Mouse (Mus musculus): ENCODE measurements at regions not wholly inside any gene's neighbourhood (a gene's known extent, or its start where the extent isn't known, plus 50 kb on each side); places are given as distances from the start of the nearest gene placed in this dataset.

DNA sequence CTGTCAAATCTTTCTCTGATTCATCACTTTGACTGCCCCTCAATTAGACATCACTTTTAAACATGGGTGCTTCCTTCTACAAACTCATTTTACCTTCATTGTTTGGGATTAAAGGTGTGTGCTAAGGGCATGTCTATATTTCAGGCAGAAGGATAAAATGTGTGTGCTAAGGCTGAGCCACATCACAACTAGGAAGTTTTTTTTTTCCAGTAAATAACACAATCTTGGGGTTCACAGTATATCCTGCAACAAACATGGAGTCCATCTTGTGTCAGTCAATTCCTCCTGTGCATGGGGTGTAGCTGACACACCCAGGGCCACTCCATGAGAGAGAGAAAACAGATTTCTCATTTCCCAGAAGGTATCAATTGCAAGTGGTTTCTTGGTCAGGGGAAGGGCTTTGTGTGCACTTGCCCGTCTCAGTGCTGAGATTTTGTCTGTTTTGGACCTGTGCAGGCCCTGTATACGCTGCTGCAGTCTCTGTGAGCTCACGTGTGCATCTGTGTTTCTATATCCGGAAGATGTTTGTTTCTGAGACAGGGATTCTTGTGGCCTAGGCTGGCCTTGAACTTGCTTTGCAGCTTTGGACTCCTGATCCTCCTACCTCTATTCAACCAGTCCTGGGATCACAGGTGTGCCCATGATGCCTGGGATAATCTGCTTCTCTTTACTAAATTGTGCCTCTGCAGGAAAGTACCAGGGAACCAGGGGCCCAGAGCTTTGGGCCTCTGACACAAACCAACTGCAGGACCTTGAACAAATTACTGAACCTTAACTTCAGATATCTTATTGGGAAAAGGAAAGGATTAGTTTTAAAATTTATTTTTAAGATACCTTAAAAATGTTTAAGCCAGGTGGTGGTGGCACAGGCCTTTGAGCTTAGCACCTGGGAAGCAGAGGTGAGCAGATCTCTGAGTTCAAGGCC, 63.9 kb upstream of the Cpsf6 start:
- Histone ChIP-seq H3K27me3 (ENCODE audit: poor library complexity, severe bottlenecking) (peaks cover 25% of the 10 kb centered on the region), H3K4me3 (no peak overlapping the region), H3K4me1 (peaks cover 28% of the 10 kb centered on the region), H3K36me3 (replicated peaks) (no peaks in the 10 kb centered on the region; the same call in 1 of the 2 replicates), H3K9me3 (peaks cover 19% of the 10 kb centered on the region), H3K27ac (no peak overlapping the region)
- 91% methylated on average over 4 of the region's 4 CpGs for WGBS
- DNase-seq (ENCODE audit: extremely low spot score, low spot score): no peak

DNA sequence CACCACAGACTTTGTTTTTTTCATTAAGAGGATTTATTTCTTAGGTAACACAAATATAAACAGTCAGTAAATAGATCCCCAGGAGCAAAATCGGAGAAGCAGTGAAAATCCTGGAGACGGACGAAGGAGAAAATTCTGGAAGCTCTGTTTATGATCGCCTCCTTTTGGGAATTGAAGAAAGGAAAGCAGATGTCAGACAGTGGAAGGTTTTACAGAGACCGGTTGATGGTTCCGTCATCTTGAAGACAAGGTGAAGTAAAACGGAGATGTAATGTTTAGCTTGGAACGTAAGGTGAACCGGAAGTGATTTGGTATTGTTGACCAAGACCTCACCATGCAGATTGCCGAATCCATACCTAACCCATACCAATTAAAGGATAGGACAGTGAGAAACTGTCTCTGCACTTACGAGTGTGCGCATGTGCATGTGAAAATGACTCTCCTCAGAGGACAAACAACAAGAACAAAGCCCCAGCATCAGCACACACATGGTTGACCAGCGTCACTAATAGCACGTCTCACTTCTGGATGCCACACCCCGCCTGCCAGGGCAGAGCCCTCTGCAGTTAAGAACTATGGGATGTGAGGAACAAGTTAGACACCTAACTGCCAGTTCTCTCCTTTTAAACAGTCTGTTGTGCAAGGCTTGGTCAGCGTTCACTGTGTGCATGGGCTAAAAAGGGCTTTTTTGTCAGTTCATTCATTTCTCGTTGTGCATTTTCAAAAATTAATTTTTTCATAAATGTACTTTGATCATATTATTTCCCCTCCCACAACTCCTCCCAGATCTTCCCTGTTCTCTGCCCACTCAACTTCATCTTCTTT, 62.4 kb upstream of the Cpsf6 start:
- peaks cover 25% of the 10 kb centered on the region for H3K27me3 ChIP-seq (ENCODE audit: poor library complexity, severe bottlenecking)
- peaks cover 19% of the 10 kb centered on the region for H3K9me3 ChIP-seq
- no peak for DNase-seq (ENCODE audit: extremely low spot score, low spot score)
- peak overlapping the region; percentile 68 for H3K27ac ChIP-seq
- 62% methylated on average over 17 of the region's 17 CpGs for WGBS
- peaks cover 28% of the 10 kb centered on the region for H3K4me1 ChIP-seq
- H3K4me3 ChIP-seq: peak overlapping the region; percentile 40
- no peaks in the 10 kb centered on the region; the same call in 1 of the 2 replicates for H3K36me3 ChIP-seq (replicated peaks)

DNA sequence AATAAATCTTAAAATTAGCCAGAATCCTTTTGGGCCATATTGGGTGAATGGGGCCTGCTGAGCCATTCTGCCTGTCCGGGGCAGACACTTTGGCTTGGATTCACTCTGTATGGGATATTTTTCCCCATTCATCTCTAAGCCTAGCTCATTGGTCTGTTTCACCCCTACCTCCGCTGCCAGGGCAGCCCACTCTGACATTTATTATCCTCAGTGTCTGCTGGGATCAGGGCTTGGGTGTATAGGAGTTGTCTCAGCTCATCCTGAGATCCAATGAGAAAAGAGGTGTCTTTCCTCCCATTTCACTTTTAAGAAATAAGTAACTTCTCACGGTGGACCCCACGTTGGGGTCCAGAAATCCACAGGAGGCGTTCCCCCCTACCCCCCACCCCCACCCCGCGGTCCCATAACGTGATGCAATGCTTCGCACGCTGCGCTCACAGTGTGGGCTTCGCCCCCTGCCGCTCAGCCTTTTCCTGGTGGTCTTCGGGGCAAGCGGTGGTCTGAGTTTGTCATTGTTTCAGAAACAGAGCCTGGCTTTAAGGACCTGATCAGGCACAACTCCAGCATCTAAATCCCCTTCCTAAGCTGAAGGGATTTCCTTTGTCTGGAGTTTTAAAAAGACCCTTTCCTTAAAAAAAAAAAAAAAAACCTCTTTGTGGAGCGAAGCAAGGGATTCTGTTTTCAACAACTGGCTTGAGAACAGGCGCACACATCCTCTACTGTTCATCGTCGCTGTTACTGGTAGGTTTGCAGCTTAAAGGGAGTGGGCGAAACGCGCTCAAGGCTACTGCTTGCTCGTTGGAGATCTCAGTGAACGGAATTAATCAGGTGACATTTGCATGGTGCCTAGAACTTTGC, 61.5 kb upstream of the Cpsf6 start:
- peak overlapping the region; percentile 40 for H3K4me3 ChIP-seq
- peaks cover 19% of the 10 kb centered on the region for H3K9me3 ChIP-seq
- peaks cover 26% of the 10 kb centered on the region for H3K27me3 ChIP-seq (ENCODE audit: poor library complexity, severe bottlenecking)
- H3K27ac ChIP-seq: peak overlapping the region; percentile 68
- 7% methylated on average over 24 of the region's 24 CpGs for WGBS
- DNase-seq (ENCODE audit: extremely low spot score, low spot score): peak; percentile 60
- peaks cover 36% of the 10 kb centered on the region for H3K4me1 ChIP-seq
- H3K36me3 ChIP-seq (replicated peaks): no peaks in the 10 kb centered on the region; the same call in 1 of the 2 replicates

DNA sequence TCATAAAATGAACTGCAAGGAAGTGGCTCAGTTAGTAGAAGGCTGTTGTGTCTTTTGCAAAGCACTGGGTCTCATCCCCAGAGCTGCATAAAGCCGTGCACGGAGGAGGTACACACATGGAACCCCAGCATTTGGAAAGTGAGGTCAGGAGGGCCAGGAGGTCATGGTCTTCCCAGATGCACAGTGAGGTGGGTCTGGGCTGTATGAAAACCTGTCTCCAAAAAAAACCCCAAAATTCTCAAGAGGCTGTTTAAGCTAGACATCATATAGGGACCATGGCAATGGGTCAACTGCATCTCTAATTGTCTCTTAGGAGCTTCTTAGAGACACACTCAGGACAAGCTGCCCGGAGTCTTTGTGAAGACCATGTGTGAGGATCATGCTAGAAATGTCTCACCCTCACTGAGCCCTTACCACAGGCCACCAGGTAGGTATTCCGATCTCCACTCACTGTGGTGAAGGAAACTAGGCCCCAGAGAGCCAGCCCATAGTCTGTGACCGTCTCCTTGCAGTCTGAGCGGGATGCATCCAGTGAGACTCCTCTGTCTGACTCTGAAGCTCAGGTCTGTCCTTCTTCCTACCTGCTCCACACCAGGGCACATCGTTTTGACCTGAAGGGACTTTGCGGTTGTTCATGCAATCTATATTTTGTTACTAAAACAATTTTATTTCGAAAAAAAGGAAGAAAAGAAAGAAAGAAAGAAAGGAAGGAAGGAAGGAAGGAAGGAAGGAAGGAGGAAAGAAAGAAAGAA, 60.6 kb upstream of the Cpsf6 start:
- WGBS: 85% methylated on average over 9 of the region's 9 CpGs
- Histone ChIP-seq H3K36me3 (replicated peaks) (no peaks in the 10 kb centered on the region; the same call in 1 of the 2 replicates), H3K4me1 (peaks cover 45% of the 10 kb centered on the region), H3K9me3 (peaks cover 19% of the 10 kb centered on the region), H3K27me3 (ENCODE audit: poor library complexity, severe bottlenecking) (peaks cover 35% of the 10 kb centered on the region), H3K4me3 (no peak overlapping the region), H3K27ac (peak overlapping the region; percentile 65; the same call in 1 of the 2 replicates)
- no peak for DNase-seq (ENCODE audit: extremely low spot score, low spot score)

DNA sequence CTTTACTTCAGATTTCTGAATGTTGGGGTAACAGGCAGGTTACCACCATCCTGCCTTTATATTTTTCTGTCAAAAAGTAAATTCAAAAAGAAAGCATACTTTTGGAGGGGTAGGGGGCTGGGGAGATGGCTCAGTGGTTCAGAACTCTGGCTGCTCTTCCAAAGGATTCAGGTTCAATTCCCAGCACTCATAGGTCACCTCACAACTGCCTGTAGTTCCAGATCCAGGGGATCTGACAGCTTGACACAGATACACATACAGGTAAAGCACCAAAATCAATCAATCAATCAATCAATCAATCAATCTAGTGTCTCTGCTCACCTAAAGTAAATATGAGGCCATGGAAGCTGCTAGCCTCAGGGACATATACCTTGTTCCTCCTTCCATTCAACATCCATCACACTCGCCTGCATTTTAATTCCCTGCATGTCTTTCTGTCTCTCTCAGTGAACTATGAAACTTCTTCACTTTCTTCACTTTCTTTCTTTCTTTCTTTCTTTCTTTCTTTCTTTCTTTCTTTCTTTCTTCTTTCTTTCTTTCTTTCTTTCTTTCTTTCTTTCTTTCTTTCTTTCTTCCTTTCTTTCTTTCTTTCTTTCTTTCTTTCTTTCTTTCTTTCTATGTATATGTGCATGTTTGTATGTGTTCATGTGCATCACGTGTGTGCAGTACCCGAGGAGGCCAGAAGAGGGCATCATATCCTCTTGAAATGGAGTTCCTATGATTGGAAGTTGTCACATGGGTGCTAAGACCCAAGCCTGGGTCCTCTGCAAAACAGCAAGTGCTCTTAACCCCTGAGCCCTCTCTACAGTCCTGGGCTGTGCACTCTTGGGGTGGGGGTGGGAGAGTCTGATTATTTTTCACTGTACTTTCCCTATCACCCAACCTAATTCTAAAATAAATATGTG, 59.6 kb upstream of the Cpsf6 start:
- Histone ChIP-seq H3K36me3 (replicated peaks) (no peaks in the 10 kb centered on the region; the same call in 1 of the 2 replicates), H3K4me3 (no peak overlapping the region), H3K27ac (no peak overlapping the region; the same call in 1 of the 2 replicates), H3K4me1 (peaks cover 47% of the 10 kb centered on the region), H3K27me3 (ENCODE audit: poor library complexity, severe bottlenecking) (peaks cover 42% of the 10 kb centered on the region), H3K9me3 (peaks cover 19% of the 10 kb centered on the region)
- WGBS: 94% methylated on average over 3 of the region's 3 CpGs
- DNase-seq (ENCODE audit: extremely low spot score, low spot score): no peak

DNA sequence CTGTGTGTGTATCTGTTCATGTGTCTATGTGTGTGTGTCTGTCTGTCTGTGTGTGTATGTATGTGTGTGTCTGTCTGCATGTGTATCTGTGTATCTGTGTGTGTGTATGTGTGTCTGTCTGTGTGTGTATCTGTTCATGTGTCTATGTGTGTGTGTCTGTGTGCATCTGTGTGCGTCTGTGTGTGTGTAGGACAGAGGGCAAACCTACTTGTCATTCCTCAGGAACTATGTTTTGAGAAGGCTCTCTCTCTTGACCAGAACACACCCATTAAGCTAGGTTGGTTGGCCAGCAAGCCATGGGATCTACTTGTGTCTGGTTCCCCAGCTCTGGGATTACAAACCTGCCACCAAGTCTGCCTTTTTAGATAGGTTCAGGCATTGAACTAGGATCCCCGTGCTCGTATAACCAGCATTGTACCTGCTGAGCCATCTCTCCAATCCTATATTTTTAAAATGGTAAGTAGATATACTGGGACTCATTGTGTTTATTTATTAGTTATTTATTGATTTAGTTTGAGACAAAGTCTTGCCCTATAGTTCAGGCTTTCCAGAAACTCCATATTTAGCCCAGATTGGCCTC, 58.9 kb upstream of the Cpsf6 start:
- peaks cover 17% of the 10 kb centered on the region for H3K9me3 ChIP-seq
- no peak overlapping the region for H3K4me3 ChIP-seq
- H3K27ac ChIP-seq: no peak overlapping the region
- no peak for DNase-seq (ENCODE audit: extremely low spot score, low spot score)
- H3K4me1 ChIP-seq: peaks cover 47% of the 10 kb centered on the region
- H3K27me3 ChIP-seq (ENCODE audit: poor library complexity, severe bottlenecking): peaks cover 49% of the 10 kb centered on the region
- H3K36me3 ChIP-seq (replicated peaks): no peaks in the 10 kb centered on the region; the same call in 1 of the 2 replicates
- 95% methylated on average over 3 of the region's 3 CpGs for WGBS

DNA sequence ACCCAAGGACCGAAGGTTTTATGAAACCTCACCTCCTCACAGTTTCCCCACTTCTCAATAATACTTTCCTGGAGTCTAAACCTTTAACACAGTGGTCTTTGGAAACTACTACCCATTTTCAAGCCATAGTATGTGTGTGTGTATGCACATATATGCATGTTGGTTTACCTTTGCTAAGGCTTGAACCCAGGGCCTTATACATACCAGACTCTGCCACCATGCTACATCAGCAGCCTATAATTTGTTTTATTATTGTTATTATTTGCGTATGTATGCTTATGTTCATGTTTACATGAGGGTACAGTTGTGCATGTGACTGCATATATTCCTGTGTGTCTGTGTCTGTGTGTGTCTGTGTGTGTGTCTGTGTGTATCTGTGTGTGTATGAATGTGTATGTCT, 58.2 kb upstream of the Cpsf6 start:
- H3K27me3 ChIP-seq (ENCODE audit: poor library complexity, severe bottlenecking): peaks cover 47% of the 10 kb centered on the region
- no peak for DNase-seq (ENCODE audit: extremely low spot score, low spot score)
- peaks cover 47% of the 10 kb centered on the region for H3K4me1 ChIP-seq
- H3K36me3 ChIP-seq (replicated peaks): no peaks in the 10 kb centered on the region
- no peak overlapping the region for H3K4me3 ChIP-seq
- WGBS: 93% methylated on average over 2 of the region's 2 CpGs
- peaks cover 10% of the 10 kb centered on the region for H3K9me3 ChIP-seq
- H3K27ac ChIP-seq: no peak overlapping the region

DNA sequence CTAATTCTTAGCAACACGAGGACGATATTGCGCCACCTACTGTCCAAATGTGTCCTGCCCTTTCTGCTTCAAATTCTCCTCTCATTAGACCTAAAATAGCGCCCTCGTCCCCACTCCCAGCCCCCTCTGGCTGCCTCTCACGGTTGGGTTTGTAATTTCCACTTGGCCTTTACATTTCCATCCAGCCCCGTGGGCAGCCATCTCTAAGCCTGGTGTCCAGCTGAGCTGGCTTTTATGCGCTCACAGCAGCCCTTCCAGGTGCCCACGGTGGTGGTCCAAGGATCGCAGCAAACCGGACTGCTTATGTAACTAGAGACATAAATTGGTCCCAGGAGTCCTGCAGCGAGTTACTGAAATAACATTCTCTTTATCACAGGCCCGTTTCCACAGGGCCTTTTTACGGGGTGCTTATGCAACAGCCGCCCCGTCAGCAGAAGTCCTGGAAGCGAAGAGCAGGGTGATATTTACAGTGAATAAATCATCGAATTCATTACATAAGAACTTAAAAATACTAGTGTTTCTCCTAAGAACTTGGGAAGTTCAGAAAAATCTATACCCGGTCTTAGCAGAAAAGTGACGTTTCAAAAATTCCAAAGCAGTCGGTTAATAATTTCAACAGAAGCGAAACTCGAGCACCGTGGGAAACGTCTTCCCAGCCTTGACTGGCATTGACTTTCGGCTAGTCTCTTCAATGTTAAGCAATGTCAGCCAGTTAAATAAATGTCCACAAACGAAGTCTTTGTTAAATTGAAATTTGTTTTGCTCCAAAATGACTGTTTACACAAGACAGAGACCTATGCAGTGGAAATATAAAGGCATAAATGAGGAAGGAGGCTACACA, 57.3 kb upstream of the Cpsf6 start:
- Histone ChIP-seq H3K27ac (peak overlapping the region; percentile 26; the same call in 1 of the 2 replicates), H3K36me3 (replicated peaks) (no peaks in the 10 kb centered on the region), H3K4me1 (peaks cover 49% of the 10 kb centered on the region), H3K9me3 (peaks cover 6% of the 10 kb centered on the region; the same call in 1 of the 2 replicates), H3K4me3 (no peak overlapping the region), H3K27me3 (ENCODE audit: poor library complexity, severe bottlenecking) (peaks cover 48% of the 10 kb centered on the region)
- peak; percentile 52 for DNase-seq (ENCODE audit: extremely low spot score, low spot score)
- WGBS: 50% methylated on average over 27 of the region's 27 CpGs

DNA sequence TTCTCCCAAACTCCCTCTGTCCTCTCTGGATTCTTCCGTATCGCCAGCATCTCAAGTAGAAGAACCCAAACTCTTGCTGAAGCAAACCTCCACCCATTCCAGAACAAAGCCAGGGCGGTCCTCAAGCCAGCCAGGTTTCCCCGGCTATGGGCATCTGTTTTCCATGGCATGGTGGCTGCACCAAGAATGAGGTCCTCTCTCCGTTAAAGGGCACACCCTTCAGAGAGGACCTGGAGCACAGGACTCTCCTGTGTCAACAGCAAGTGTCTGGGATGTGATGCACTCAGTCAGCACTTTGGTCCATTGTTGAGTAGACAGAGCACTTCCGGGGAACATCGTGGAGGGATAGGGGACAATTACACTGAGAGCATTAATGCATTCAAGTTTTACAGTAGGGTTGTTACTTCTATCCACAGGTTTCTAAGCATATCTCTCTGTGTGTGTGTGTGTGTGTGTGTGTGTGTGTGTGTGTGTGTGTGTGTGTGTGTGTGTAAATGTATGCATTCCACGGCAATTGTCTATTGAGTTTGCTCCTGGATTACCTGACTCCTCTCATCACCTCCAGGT, 56.6 kb upstream of the Cpsf6 start:
- Histone ChIP-seq H3K9me3 (peaks cover 6% of the 10 kb centered on the region; the same call in 1 of the 2 replicates), H3K36me3 (replicated peaks) (no peaks in the 10 kb centered on the region), H3K27me3 (ENCODE audit: poor library complexity, severe bottlenecking) (peaks cover 55% of the 10 kb centered on the region), H3K4me3 (no peak overlapping the region), H3K27ac (no peak overlapping the region), H3K4me1 (peaks cover 45% of the 10 kb centered on the region)
- no peak for DNase-seq (ENCODE audit: extremely low spot score, low spot score)
- WGBS: 66% methylated on average over 7 of the region's 8 CpGs

DNA sequence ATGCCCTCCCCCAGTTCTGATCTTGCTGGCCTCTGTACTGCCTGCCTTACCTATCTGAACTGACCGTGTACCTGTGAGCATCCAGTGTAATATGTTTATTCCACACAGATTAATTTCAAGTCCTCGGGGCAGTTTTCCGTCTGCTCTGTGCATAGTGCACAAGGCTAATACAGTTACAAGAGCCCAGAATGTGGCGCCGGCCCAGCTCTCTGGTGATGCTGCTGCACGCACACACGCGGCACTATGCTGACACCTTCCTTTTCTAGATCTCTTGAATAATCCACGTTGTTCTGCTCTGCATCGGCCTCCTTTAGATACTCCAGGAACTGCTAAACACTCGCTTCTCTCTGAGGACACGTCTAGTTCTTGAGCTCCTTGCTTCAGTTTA, 55.9 kb upstream of the Cpsf6 start:
- Histone ChIP-seq H3K4me3 (peak overlapping the region; percentile 35; the same call in 1 of the 2 replicates), H3K36me3 (replicated peaks) (no peaks in the 10 kb centered on the region), H3K27ac (no peak overlapping the region), H3K4me1 (peaks cover 39% of the 10 kb centered on the region), H3K27me3 (ENCODE audit: poor library complexity, severe bottlenecking) (peaks cover 56% of the 10 kb centered on the region), H3K9me3 (peaks cover 6% of the 10 kb centered on the region; the same call in 1 of the 2 replicates)
- 54% methylated on average over 12 of the region's 12 CpGs for WGBS
- no peak for DNase-seq (ENCODE audit: extremely low spot score, low spot score)
